Mouse (Mus musculus): ENCODE results near the gene Smpd4.
A peak's percentile ranks its signal among the peaks of the same experiment; 100 is the strongest.

Gene Smpd4

DNA sequence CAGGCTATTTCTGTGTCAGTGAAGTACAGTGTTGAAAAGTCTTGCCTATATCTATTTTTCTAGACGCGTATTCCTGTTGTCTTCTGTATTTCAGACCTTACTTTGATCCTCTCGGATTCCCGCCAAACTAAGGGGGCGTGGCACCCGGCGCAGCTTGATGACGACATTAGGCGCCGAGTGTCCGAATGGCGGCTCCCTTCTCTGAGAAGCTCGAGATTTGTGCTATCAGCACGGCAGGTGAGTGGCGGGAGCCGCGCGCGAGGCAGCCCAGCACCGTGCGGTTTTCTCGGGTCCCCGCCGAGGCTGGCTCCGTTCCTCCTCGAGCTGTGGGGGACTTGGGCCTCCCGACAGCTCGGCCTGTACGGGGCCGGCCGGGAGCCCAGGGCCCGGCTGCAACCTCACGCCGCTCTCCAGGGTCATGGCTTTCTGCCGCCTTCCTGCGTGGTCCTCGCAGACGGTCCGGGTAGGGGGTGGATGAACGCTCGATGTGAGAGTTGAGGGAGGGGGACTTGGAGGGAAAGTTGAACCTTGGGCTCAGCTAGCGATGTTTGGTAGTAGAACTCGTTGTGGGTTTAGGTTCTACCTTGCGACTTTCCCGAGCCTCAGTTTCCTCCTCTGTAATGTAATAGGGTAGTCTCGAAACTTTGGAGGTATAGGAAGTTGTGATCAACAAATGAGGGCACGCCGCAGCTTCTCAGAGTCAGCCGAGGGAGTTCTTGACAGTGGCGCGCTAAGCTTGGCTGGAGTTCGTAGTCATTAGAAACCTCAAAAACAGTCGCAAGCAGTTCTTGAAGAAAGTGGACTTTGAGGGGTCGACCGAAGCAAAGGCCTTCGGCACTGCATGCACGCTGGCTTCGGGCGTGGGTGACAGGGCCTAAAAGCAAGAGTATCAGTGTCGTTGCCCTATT, at the start of gene Smpd4:
TSS of gene Smpd4 (plus strand) at position 157 of the 908 bp plus-strand sequence.
- H3K36me3 ChIP-seq (ENCODE audit: insufficient read depth, low read length): peaks cover 39% of the 10 kb centered on the region
- H3K4me1 ChIP-seq (replicated peaks; ENCODE audit: low read depth, low read length): peaks cover 52% of the 10 kb centered on the region
- H3K9me3 ChIP-seq (ENCODE audit: low read length): peaks cover 3% of the 10 kb centered on the region
- no peak for TF ChIP-seq NANOG (IDR thresholded peaks at IDR 0.05; ENCODE audit: borderline replicate concordance, low read length)
- no peaks in the 10 kb centered on the region for H3K27me3 ChIP-seq (ENCODE audit: insufficient read depth, low read length)
- peak within 1 kb of the TSS; percentile 100 for H3K4me3 ChIP-seq (replicated peaks; ENCODE audit: low read length)

GRCm38 (mm10) chr16:17575870-17576824, 43.0 kb upstream of the Smpd4 start:
- TF ChIP-seq POU5F1 (IDR thresholded peaks at IDR 0.05; ENCODE audit: borderline replicate concordance, low read length) (no peak), NANOG (IDR thresholded peaks at IDR 0.05; ENCODE audit: borderline replicate concordance, low read length) (no peak), CTCF (conservative IDR thresholded peaks at IDR 0.05; ENCODE audit: low read length) (no peak)
- Histone ChIP-seq H3K4me1 (replicated peaks; ENCODE audit: low read depth, low read length) (peaks cover 33% of the 10 kb centered on the region), H3K4me3 (replicated peaks; ENCODE audit: low read length) (peak overlapping the region; percentile 81), H3K27me3 (ENCODE audit: insufficient read depth, low read length) (peaks cover 64% of the 10 kb centered on the region), H3K9me3 (ENCODE audit: low read length) (no peaks in the 10 kb centered on the region), H3K36me3 (ENCODE audit: insufficient read depth, low read length) (no peaks in the 10 kb centered on the region)

GRCm38 (mm10) chr16:17576825-17577215, 42.3 kb upstream of the Smpd4 start:
- Histone ChIP-seq H3K9me3 (ENCODE audit: low read length) (no peaks in the 10 kb centered on the region), H3K27me3 (ENCODE audit: insufficient read depth, low read length) (peaks cover 57% of the 10 kb centered on the region), H3K4me1 (replicated peaks; ENCODE audit: low read depth, low read length) (peaks cover 33% of the 10 kb centered on the region), H3K4me3 (replicated peaks; ENCODE audit: low read length) (peak overlapping the region; percentile 81), H3K36me3 (ENCODE audit: insufficient read depth, low read length) (no peaks in the 10 kb centered on the region)
- TF ChIP-seq CTCF (conservative IDR thresholded peaks at IDR 0.05; ENCODE audit: low read length) (no peak), POU5F1 (IDR thresholded peaks at IDR 0.05; ENCODE audit: borderline replicate concordance, low read length) (no peak), NANOG (IDR thresholded peaks at IDR 0.05; ENCODE audit: borderline replicate concordance, low read length) (no peak)

GRCm38 (mm10) chr16:17583064-17583463, 36.1 kb upstream of the Smpd4 start, which contains the start of gene Slc7a4:
Gene Slc7a4, minus strand, starts transcription at chr16:17583214.
- Histone ChIP-seq H3K36me3 (ENCODE audit: insufficient read depth, low read length) (no peaks in the 10 kb centered on the region), H3K4me1 (replicated peaks; ENCODE audit: low read depth, low read length) (peaks cover 3% of the 10 kb centered on the region; the same call in 1 of the 2 replicates), H3K27me3 (ENCODE audit: insufficient read depth, low read length) (peaks cover 4% of the 10 kb centered on the region), H3K4me3 (replicated peaks; ENCODE audit: low read length) (no peak within 1 kb of the TSS), H3K9me3 (ENCODE audit: low read length) (peaks cover 2% of the 10 kb centered on the region)
- TF ChIP-seq NANOG (IDR thresholded peaks at IDR 0.05; ENCODE audit: borderline replicate concordance, low read length): no peak
- peak; percentile 95 for TF ChIP-seq CTCF (conservative IDR thresholded peaks at IDR 0.05; ENCODE audit: low read length)

- peaks cover 3% of the 10 kb centered on the region; the same call in 1 of the 2 replicates for H3K4me1 ChIP-seq (replicated peaks; ENCODE audit: low read depth, low read length)
- H3K36me3 ChIP-seq (ENCODE audit: insufficient read depth, low read length): no peaks in the 10 kb centered on the region
- H3K4me3 ChIP-seq (replicated peaks; ENCODE audit: low read length): no peak overlapping the region
- no peak for TF ChIP-seq CTCF (conservative IDR thresholded peaks at IDR 0.05; ENCODE audit: low read length)
- TF ChIP-seq POU5F1 (IDR thresholded peaks at IDR 0.05; ENCODE audit: borderline replicate concordance, low read length): no peak
- no peak for TF ChIP-seq NANOG (IDR thresholded peaks at IDR 0.05; ENCODE audit: borderline replicate concordance, low read length)
- no peaks in the 10 kb centered on the region for H3K27me3 ChIP-seq (ENCODE audit: insufficient read depth, low read length)
- H3K9me3 ChIP-seq (ENCODE audit: low read length): peaks cover 15% of the 10 kb centered on the region
Observed at GRCm38 (mm10) chr16:17584555-17584954, 34.6 kb upstream of the Smpd4 start.

DNA sequence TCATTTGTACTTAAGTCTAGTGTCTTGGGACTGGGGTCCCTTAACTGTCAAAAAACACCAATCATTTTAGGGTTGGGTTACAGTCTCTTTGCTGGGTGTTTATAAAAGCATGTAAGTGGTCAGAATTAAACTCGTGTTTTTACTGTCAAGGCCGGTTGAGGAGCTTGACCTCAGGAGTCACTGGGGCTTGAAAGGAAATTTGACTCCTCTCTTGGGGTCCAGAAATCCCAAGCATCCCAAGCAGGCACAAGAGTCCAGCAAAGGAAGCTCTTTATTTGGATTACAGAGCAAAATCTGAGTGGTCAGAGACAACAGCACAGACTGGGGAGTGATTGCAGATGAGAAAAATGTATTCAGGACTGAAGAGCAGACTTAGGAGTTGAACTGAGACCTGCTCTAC, 28.4 kb upstream of the Smpd4 start:
- Histone ChIP-seq H3K36me3 (ENCODE audit: insufficient read depth, low read length) (no peaks in the 10 kb centered on the region), H3K4me1 (replicated peaks; ENCODE audit: low read depth, low read length) (no peaks in the 10 kb centered on the region), H3K4me3 (replicated peaks; ENCODE audit: low read length) (no peak overlapping the region), H3K9me3 (ENCODE audit: low read length) (peaks cover 22% of the 10 kb centered on the region), H3K27me3 (ENCODE audit: insufficient read depth, low read length) (peaks cover 24% of the 10 kb centered on the region)
- no peak for TF ChIP-seq CTCF (conservative IDR thresholded peaks at IDR 0.05; ENCODE audit: low read length)
- TF ChIP-seq POU5F1 (IDR thresholded peaks at IDR 0.05; ENCODE audit: borderline replicate concordance, low read length): no peak
- no peak for TF ChIP-seq NANOG (IDR thresholded peaks at IDR 0.05; ENCODE audit: borderline replicate concordance, low read length)

DNA sequence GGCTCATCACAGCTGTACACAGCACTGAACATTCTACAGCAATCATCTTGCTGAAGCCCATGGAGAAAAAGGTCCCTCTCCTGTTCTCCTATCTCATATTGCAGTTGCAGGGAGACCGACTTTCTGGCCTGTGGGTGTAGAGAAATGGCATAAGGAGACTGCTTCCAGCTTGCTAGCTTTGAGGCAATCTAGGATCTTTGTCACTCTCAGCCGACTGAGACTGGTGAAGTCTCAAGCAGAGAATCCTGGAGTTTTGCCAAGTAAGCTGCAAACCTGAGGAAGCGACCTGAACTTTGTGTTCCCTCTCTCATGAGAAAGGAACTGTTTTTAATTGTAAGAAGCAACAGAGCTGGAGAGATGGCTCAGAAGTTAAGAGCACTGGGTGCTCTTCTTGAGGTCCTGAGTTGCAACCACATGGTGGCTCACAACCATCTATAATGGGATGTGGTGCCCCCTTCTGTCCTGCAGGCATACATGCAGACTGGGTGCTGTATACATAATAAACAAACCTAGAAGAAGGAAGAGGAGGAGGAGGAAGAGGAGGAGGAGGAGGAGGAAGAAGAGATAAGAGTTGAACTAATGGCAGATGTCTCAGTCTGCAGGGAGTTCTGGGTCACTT, 18.1 kb upstream of the Smpd4 start:
- no peak for TF ChIP-seq NANOG (IDR thresholded peaks at IDR 0.05; ENCODE audit: borderline replicate concordance, low read length)
- no peak for TF ChIP-seq POU5F1 (IDR thresholded peaks at IDR 0.05; ENCODE audit: borderline replicate concordance, low read length)
- peak; percentile 24 for TF ChIP-seq CTCF (conservative IDR thresholded peaks at IDR 0.05; ENCODE audit: low read length)
- Histone ChIP-seq H3K27me3 (ENCODE audit: insufficient read depth, low read length) (0 out of 2 replicates have a peak, but pooled peaks cover 4% of the 10 kb centered on the region), H3K4me1 (replicated peaks; ENCODE audit: low read depth, low read length) (no peaks in the 10 kb centered on the region), H3K4me3 (replicated peaks; ENCODE audit: low read length) (no peak overlapping the region), H3K36me3 (ENCODE audit: insufficient read depth, low read length) (no peaks in the 10 kb centered on the region), H3K9me3 (ENCODE audit: low read length) (peaks cover under 1% of the 10 kb centered on the region; the same call in 1 of the 2 replicates)

- TF ChIP-seq NANOG (IDR thresholded peaks at IDR 0.05; ENCODE audit: borderline replicate concordance, low read length): no peak
- TF ChIP-seq CTCF (conservative IDR thresholded peaks at IDR 0.05; ENCODE audit: low read length): no peak
- no peak for TF ChIP-seq POU5F1 (IDR thresholded peaks at IDR 0.05; ENCODE audit: borderline replicate concordance, low read length)
- no peak overlapping the region for H3K4me3 ChIP-seq (replicated peaks; ENCODE audit: low read length)
- no peaks in the 10 kb centered on the region for H3K4me1 ChIP-seq (replicated peaks; ENCODE audit: low read depth, low read length)
- H3K9me3 ChIP-seq (ENCODE audit: low read length): peaks cover 13% of the 10 kb centered on the region
- no peaks in the 10 kb centered on the region for H3K36me3 ChIP-seq (ENCODE audit: insufficient read depth, low read length)
- no peaks in the 10 kb centered on the region for H3K27me3 ChIP-seq (ENCODE audit: insufficient read depth, low read length)
Observed at GRCm38 (mm10) chr16:17604941-17605340, 14.2 kb upstream of the Smpd4 start.
